Mouse (Mus musculus): ENCODE data around the gene Ift81. TPM values are rescaled to one million over a fixed set of nuclear protein-coding genes. Genes with fewer than 3 reads are reported as not detected.

The Ift81 gene
- polyA plus RNA-seq, 1 experiment from 2014 or later: 23.8 TPM

DNA sequence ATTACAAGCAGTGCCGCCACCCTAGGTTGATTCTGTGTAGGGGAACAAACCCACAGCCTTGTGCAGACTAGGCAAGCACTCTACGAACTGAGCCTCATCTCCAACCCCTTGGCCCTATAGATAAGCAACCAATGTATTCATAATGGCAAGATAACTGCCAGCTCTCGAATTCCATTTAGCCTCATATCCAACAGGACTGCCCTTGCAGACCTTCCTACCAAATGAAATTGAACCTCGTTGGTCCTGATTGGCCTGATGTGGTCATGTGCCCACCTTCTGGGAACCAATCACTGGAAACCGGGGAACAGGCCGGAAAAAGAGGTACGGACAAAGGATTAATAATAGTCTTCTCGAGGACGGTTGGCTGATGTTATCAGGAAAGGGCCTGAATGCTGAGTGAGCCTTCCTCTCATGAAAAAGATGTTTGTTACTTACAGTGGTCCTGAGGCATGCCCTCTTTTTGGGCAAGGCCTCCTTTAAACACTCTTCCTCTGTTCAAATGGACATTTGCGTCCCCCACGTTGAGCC is 10.7 kb upstream of the Ift81 start:
- Histone ChIP-seq H3K4me1 (peaks cover 54% of the 10 kb centered on the region), H3K9me3 (no peaks in the 10 kb centered on the region), H3K27ac (replicated peaks) (0 out of 2 replicates have a peak overlapping the region, but pooled peaks have one; percentile 1), H3K4me3 (no peak overlapping the region), H3K36me3 (no peaks in the 10 kb centered on the region), H3K27me3 (replicated peaks) (no peaks in the 10 kb centered on the region), H3K4me2 (no peak overlapping the region), H3K9ac (no peak overlapping the region)
- no peak for ATAC-seq (ENCODE audit: extremely low read depth, insufficient number of reproducible peaks, low FRiP score, low TSS enrichment)
- 79% methylated on average over 11 of the region's 11 CpGs for WGBS

DNA sequence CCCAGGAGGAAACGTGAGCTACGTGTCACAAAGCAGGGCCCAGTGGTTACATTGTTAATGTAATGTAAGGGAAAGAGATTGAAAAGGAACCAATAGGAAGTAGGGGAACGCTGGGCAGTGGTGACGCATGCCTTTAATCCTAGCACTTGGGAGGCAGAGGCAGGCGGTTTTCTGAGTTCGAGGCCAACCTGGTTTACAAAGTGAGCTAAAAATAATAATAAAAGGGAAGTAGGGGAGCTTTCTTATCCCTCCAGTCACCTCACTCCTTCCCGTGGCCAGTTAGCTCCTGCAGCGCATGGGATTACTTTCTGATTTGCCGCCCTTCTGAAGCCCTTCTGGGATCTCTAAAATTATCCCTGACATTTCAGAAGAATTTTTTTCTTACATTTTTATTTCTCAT is 9.5 kb upstream of the Ift81 start:
- H3K4me3 ChIP-seq: no peak overlapping the region
- H3K36me3 ChIP-seq: no peaks in the 10 kb centered on the region
- no peak for ATAC-seq (ENCODE audit: extremely low read depth, insufficient number of reproducible peaks, low FRiP score, low TSS enrichment)
- 72% methylated on average over 9 of the region's 9 CpGs for WGBS
- no peaks in the 10 kb centered on the region for H3K9me3 ChIP-seq
- no peak overlapping the region for H3K9ac ChIP-seq
- H3K27me3 ChIP-seq (replicated peaks): no peaks in the 10 kb centered on the region
- H3K4me2 ChIP-seq: no peak overlapping the region
- H3K27ac ChIP-seq (replicated peaks): no peak overlapping the region
- peaks cover 65% of the 10 kb centered on the region for H3K4me1 ChIP-seq

DNA sequence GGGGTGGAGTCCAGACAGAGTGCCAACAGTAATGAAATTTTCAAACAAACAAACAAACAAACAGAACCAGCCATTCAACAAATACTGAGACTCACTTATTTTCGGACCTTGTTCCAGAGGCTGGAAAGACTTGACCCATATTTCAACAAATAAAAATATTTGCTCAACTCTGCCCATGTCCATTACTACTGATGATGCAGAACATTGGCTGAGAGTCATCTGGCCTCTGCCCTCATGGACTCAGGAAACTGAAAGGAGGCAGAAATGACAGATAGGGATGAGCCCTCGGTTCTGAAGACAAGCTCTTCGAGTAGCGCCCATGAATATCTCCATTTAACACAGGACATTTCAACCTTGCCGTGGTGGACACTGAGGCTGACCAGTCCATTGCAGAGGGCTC is 8.2 kb upstream of the Ift81 start:
- Histone ChIP-seq H3K27me3 (replicated peaks) (no peaks in the 10 kb centered on the region), H3K27ac (replicated peaks) (peak overlapping the region; percentile 98), H3K4me1 (peaks cover 76% of the 10 kb centered on the region), H3K4me2 (no peak overlapping the region), H3K4me3 (no peak overlapping the region), H3K9ac (no peak overlapping the region), H3K36me3 (no peaks in the 10 kb centered on the region), H3K9me3 (no peaks in the 10 kb centered on the region)
- ATAC-seq (ENCODE audit: extremely low read depth, insufficient number of reproducible peaks, low FRiP score, low TSS enrichment): no peak
- 77% methylated on average over 5 of the region's 5 CpGs for WGBS

DNA sequence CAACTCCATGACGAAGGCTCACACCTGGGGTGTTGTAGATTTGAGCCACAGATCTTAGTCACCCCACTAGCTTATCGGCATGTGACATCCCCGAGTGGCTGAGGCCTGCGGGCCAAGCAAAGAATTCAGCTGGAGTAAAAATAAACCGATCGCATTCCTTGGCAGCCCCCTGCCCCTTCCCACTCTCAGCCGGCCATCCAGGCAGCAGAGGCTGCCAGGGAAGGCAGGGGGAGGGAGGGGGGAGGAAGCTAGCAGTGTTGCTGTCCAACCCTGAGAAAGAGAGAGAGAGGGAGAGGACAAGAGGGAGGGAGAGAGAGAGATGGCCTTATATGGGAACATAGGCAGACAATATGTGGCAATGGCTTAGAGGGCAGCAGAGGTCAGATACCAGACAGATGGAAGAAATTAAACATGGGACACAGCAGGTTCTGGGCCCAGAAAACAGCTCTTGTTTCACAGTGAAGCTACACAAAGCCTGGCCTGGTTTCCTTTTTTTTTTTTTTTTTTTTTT is 7.1 kb upstream of the Ift81 start:
- WGBS: 2% methylated on average over 7 of the region's 7 CpGs
- peak; percentile 85; the same call in 1 of the 2 replicates for ATAC-seq (ENCODE audit: extremely low read depth, insufficient number of reproducible peaks, low FRiP score, low TSS enrichment)
- H3K9me3 ChIP-seq: no peaks in the 10 kb centered on the region
- H3K4me3 ChIP-seq: no peak overlapping the region
- H3K27ac ChIP-seq (replicated peaks): peak overlapping the region; percentile 98
- peak overlapping the region; percentile 74; the same call in 1 of the 2 replicates for H3K9ac ChIP-seq
- H3K4me1 ChIP-seq: peaks cover 76% of the 10 kb centered on the region
- no peaks in the 10 kb centered on the region for H3K36me3 ChIP-seq
- no peaks in the 10 kb centered on the region for H3K27me3 ChIP-seq (replicated peaks)
- 0 out of 2 replicates have a peak overlapping the region, but pooled peaks have one; percentile 4 for H3K4me2 ChIP-seq

GRCm38 (mm10) chr5:122619686-122620296 is 5.5 kb upstream of the Ift81 start:
- H3K9ac ChIP-seq: peak overlapping the region; percentile 24; the same call in 1 of the 2 replicates
- H3K27me3 ChIP-seq (replicated peaks): no peaks in the 10 kb centered on the region
- no peaks in the 10 kb centered on the region for H3K9me3 ChIP-seq
- no peak overlapping the region for H3K4me3 ChIP-seq
- no peak overlapping the region for H3K4me2 ChIP-seq
- 52% methylated on average over 9 of the region's 9 CpGs for WGBS
- no peaks in the 10 kb centered on the region for H3K36me3 ChIP-seq
- peak overlapping the region; percentile 98 for H3K27ac ChIP-seq (replicated peaks)
- H3K4me1 ChIP-seq: peaks cover 69% of the 10 kb centered on the region
- ATAC-seq (ENCODE audit: extremely low read depth, insufficient number of reproducible peaks, low FRiP score, low TSS enrichment): no peak

DNA sequence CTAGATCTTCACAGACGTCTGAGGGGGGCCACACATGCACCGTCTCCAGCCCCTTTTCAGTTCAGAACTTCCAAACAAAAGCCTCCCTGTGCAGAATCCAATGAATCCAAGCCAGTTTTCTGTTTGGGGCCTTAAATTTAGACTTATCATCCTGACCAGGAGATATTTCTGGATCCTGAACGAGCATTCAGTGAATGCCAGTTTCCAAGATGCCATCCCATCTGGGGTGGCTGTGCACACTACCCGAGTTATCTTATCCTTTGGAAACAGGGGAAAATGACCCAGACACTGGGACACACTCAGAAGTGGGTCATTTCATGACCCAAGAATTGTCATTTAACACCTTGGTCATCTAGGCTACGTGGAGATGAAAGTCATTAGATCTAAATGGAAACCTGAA is 3.4 kb upstream of the Ift81 start:
- no peak overlapping the region for H3K4me3 ChIP-seq
- H3K4me1 ChIP-seq: peaks cover 71% of the 10 kb centered on the region
- H3K9ac ChIP-seq: 0 out of 2 replicates have a peak overlapping the region, but pooled peaks have one; percentile 21
- no peak overlapping the region for H3K4me2 ChIP-seq
- no peaks in the 10 kb centered on the region for H3K36me3 ChIP-seq
- no peaks in the 10 kb centered on the region for H3K9me3 ChIP-seq
- no peak for ATAC-seq (ENCODE audit: extremely low read depth, insufficient number of reproducible peaks, low FRiP score, low TSS enrichment)
- peak overlapping the region; percentile 55 for H3K27ac ChIP-seq (replicated peaks)
- no peaks in the 10 kb centered on the region for H3K27me3 ChIP-seq (replicated peaks)
- 52% methylated on average over 5 of the region's 5 CpGs for WGBS

DNA sequence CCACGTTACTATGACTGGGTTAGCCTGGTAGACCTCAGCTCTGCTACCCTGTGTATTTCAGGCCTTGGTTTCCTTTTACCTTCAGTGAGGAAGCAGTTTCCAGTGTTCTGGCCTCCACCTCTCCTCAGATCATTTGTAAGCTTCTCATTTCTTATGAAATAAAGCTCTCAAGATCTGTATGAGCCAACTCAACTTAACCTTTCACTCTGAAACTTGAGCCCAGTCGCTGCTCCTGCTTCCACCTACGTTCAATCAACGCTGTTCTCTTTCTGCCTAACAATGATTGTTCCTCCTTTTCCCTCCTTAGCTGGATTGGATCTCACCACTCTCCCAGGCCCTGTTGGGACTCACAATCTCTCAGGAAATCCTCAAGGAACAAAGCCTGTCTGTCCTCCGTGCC is 2.7 kb downstream of the Ift81 start:
- Histone ChIP-seq H3K9me3 (no peaks in the 10 kb centered on the region), H3K9ac (peak overlapping the region; percentile 40; the same call in 1 of the 2 replicates), H3K27ac (replicated peaks) (peak overlapping the region; percentile 65), H3K4me1 (peaks cover 30% of the 10 kb centered on the region), H3K36me3 (peaks cover 32% of the 10 kb centered on the region), H3K27me3 (replicated peaks) (no peaks in the 10 kb centered on the region), H3K4me3 (no peak overlapping the region), H3K4me2 (no peak overlapping the region)
- no peak for ATAC-seq (ENCODE audit: extremely low read depth, insufficient number of reproducible peaks, low FRiP score, low TSS enrichment)
- WGBS: 55% methylated on average over 5 of the region's 5 CpGs

DNA sequence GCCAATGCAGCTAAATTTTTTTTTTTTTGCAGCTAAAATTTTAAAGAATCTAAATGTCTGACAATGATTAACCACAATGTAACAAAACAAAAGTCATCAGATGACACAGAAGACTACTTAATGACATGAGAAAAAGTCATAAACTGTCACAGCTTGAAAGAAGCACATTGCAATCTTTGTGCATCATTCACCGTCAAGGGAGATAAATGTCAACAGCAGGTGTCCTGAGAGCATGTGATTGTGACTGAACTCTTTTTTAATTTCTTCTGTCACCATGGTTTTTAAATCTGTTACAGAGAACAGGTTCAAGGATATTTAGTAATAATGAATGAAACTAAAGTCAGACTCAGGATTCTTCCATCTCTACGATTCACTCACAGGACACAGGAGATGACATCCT is 9.4 kb downstream of the Ift81 start:
- ATAC-seq (ENCODE audit: extremely low read depth, insufficient number of reproducible peaks, low FRiP score, low TSS enrichment): no peak
- 50% methylated on average over 2 of the region's 2 CpGs for WGBS
- H3K9ac ChIP-seq: 0 out of 2 replicates have a peak overlapping the region, but pooled peaks have one; percentile 19
- peak overlapping the region; percentile 63; the same call in 1 of the 2 replicates for H3K27ac ChIP-seq (replicated peaks)
- H3K27me3 ChIP-seq (replicated peaks): no peaks in the 10 kb centered on the region
- no peaks in the 10 kb centered on the region for H3K9me3 ChIP-seq
- no peak overlapping the region for H3K4me2 ChIP-seq
- H3K36me3 ChIP-seq: peaks cover 65% of the 10 kb centered on the region
- no peak overlapping the region for H3K4me3 ChIP-seq
- peaks cover 27% of the 10 kb centered on the region for H3K4me1 ChIP-seq

DNA sequence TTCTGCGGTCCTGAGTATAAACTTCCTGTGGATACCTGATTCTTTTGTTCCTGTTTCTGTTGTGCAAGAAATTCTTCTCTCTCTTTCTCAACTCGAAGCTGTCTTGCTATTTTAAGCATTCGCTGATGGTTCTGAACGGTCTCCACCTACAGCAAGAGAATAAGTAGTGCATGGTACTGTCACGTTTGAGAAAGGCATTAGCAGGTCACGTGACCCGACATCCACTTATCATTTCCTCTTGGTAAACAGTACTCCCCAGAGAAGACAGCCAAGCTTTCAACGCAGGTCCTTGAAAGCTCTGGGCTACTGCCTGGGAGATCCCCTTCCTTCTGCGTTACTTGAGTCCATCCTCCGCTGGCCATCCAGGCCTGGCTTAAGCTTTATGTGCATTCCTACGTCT is 12.1 kb downstream of the Ift81 start:
- WGBS: 21% methylated on average over 11 of the region's 11 CpGs
- no peaks in the 10 kb centered on the region for H3K27me3 ChIP-seq (replicated peaks)
- no peak; the same call in 1 of the 2 replicates for ATAC-seq (ENCODE audit: extremely low read depth, insufficient number of reproducible peaks, low FRiP score, low TSS enrichment)
- H3K4me3 ChIP-seq: no peak overlapping the region
- peaks cover 27% of the 10 kb centered on the region for H3K4me1 ChIP-seq
- peaks cover 68% of the 10 kb centered on the region for H3K36me3 ChIP-seq
- peak overlapping the region; percentile 18 for H3K4me2 ChIP-seq
- H3K27ac ChIP-seq (replicated peaks): peak overlapping the region; percentile 79
- H3K9me3 ChIP-seq: peaks cover 4% of the 10 kb centered on the region; the same call in 1 of the 2 replicates
- H3K9ac ChIP-seq: peak overlapping the region; percentile 17; the same call in 1 of the 2 replicates

GRCm38 (mm10) chr5:122595470-122595869 is 18.8 kb downstream of the Ift81 start:
- no peak overlapping the region for H3K4me2 ChIP-seq
- ATAC-seq (ENCODE audit: extremely low read depth, insufficient number of reproducible peaks, low FRiP score, low TSS enrichment): no peak
- H3K4me3 ChIP-seq: no peak overlapping the region
- peaks cover 4% of the 10 kb centered on the region; the same call in 1 of the 2 replicates for H3K9me3 ChIP-seq
- 80% methylated on average over 4 of the region's 4 CpGs for WGBS
- no peak overlapping the region for H3K9ac ChIP-seq
- H3K27ac ChIP-seq (replicated peaks): no peak overlapping the region
- H3K4me1 ChIP-seq: no peaks in the 10 kb centered on the region
- no peaks in the 10 kb centered on the region for H3K27me3 ChIP-seq (replicated peaks)
- peaks cover 81% of the 10 kb centered on the region for H3K36me3 ChIP-seq

DNA sequence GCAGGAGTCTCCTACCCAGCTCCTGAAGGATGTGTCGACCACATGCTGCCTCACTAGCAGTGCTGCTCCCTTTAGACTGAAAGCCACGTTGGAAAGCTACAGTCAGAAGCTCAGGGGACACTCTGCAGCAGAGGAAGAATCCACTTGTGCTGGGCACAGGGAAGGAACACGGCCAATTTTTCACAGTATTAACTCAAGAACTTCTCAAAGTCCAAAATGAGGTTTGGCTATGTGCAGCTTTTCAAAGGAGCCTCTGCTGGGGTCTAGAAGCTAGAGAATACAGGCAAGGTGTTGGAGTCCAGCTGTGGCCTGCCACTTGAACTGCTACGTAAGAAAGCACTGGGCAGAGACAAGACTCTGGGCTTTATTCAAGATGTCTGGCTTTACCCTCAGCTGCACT is 24.4 kb downstream of the Ift81 start:
- Histone ChIP-seq H3K9me3 (no peaks in the 10 kb centered on the region), H3K27me3 (replicated peaks) (no peaks in the 10 kb centered on the region), H3K27ac (replicated peaks) (no peak overlapping the region), H3K4me2 (no peak overlapping the region), H3K36me3 (peaks cover 71% of the 10 kb centered on the region), H3K4me1 (peaks cover 9% of the 10 kb centered on the region), H3K9ac (no peak overlapping the region), H3K4me3 (no peak overlapping the region)
- 80% methylated on average over 4 of the region's 4 CpGs for WGBS
- no peak for ATAC-seq (ENCODE audit: extremely low read depth, insufficient number of reproducible peaks, low FRiP score, low TSS enrichment)
